Mouse (Mus musculus) v-Abl transformed pro-B cells (cell line): ENCODE results near the gene Nemp2.

ENCODE experiments used
- in situ Hi-C, 2 experiments: fragments of 400-800 bp; cut with MboI; formaldehyde crosslinking; loops; one replicate each; pipeline ENCODE4 v1.15.1; 2025; ENCODE audit not compliant: unreplicated experiment in 2 of 2

The Nemp2 gene

DNA sequence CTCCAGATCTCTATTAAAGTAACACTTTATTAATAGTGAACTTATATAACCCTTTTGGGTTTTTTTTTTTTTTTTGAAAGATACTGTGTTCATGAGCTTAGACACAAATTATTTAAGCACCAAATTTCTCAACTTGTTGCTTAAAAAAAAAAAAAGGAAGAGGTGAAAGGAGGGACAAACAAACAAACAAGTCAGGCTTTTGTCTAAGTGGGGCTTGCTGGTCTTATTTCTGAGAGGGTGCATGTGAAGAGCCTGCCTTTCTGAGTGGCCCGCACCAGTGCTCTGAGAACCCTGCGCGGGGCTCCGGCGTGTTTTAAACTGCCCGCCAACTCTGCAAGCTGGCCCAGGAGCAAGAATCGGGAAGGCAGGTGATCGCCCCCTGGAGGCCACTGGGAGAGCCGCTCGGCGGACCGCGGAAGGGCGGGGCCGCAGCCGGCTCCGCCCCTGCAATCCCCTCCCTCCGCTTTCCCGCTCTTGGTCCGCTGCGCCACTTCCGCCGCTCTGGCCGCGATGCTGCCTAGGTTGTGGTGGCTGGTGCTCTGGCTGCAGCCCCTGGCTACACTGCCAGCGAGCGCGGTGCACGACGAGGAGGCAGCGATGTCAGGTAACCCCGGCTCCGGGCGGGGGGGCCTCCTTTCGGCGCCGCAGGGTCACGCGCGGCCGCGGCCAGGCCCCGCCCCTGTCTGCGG lies at the start of gene Nemp2:
Gene Nemp2, plus strand, starts transcription at position 456 of the 689 bp plus-strand sequence.
- in situ Hi-C loops, result loop anchor here (25.0 kb wide), 2 partner anchors 493 to 1757 kb away; no protein-coding TSS in a partner anchor

DNA sequence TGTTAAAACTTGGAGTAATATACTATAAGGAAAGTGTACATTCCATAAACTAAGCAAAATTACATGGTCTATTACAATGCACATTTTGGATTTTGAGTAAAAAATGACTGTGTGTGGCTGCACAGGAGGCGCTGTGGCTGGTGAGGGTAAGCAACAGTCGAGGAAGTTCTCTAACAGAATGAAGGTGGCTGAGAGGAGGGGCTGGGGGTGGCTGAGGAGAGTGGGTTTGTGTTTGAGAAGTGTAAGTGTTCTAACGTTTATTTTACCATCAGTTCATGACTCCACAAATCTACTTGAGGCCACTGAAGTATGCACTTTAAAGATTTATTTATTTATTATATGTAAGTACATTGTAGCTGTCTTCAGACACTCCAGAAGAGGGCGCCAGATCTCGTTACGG lies 48.8 kb upstream of the Nemp2 start:
- in situ Hi-C loops, result no loop called here

DNA sequence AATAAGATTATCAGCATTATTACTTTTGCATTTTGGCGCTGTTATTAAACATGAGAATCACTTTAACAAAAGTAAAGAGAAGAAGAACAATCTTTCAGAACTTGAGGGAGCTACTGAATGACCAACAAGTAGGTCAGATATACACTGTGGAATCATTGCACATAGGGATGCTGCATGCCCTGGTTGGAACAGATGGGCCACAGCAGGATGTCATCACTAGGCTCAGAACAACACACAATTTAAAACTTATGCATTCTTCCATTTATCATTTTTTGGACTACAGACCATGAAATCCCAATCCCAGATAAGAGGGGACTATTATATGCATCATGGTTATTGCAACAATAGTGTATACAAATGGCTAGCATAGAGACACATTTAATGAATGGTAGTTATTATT lies 47.6 kb upstream of the Nemp2 start:
- in situ Hi-C loops, result no loop called here

DNA sequence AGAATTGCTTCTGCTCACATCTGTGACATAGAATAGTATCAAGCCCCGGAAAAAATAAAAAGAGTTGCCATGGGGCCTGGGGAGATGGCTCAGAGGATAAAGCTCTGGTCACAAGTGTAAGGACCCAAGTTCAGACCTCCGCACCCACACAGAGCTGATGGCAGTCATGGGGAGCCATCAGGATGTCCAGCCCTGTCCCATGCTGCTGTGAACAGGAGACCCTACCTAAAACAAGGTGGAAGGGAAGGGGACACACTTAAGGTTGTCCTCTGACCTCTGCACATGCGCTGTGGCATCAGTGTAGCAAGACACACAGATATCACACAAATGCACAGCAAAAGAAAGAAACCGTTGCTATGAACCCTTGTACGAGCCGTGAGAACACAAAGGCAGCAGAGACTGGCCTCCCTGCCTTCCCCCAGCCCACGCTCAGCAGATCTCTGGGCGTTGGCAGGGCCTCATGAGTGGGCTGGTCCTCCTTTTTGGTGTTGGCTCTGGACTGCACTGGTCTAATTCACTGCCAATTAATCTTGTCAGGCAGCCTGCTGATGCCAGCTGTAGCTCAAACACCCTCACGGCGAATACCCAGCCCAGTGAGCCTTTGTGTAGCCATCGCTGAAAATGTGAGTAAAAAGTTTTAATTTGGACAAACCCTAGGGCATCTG lies 33.4 kb upstream of the Nemp2 start:
- in situ Hi-C loops, result no loop called here

DNA sequence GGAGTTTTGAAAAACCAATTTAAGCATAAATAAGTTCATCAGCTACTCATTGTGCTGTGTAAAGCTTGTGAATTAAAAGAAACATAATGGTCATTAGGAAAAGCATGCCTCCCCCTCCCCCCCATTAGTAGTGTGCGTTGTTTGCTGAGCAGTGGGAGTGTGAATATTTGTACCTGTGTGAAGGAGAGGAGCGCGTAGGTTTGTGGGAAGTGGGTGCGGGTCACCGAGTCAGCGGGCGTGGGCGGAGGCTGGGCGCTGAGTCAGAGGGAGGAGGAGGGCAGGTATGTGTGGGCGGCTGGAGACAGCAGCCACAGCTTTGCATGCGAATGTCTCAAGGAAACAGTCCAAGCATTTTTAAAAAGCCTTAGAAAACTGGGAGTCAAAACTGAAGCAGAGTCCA lies 32.7 kb upstream of the Nemp2 start:
- in situ Hi-C loops, result no loop called here

DNA sequence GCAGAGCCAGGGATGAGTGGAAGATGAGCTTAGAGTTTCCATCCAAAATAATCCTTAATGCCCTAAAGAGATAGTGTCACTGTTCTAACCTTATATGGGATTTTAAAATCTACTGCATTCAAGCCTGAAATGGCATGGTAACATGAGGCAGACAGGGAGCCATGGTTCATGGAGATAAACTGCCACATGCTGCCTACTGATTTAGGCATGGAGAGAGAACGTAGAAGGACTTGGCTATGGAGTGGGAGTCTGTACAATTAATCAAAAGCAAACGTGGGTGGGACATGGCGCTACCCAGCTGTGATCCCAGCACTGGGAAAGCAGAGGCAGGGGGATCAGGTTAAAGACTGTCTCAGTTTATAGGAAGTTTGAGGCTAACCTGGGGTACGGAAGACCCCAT lies 32.1 kb upstream of the Nemp2 start:
- in situ Hi-C loops, result no loop called here

DNA sequence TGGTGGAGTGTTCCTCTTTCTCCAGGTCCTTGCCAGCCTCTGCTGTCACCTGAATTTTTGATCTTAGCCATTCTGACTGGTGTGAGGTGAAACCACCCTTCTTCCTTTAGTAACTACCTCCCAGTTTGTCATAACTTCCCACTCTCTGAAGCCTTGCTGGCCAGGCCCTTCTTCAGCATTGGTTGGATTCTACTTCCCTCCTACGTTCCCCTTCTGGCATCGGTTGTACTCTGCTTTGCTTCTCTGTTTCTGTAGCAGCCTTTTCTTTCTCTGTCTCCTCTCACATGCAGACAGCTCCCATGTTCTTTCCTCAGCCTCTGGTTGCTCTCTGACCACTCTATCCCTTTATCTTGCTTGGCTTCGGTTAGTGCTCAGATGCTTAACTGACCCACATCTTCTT lies 29.0 kb upstream of the Nemp2 start:
- in situ Hi-C loops, result no loop called here

DNA sequence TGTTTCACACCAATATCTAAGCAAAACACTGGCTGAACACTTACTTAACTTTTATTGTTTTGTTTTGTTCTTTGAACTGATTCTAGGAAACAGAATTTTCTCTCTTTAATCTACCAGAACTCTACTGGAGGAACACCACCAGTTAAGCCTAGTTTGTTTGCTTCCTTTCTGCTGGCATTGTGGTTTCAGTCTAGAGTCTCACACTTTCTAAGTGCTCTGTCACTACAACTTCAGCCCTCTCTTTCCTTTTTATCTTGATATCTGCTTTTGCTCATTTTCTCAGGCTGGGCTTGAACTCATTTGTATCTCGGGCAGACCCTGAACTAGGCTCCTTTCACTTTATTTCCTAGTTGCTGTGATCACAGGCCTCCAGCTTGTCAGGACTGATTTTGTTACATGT lies 22.8 kb upstream of the Nemp2 start:
- in situ Hi-C loops, result no loop called here

DNA sequence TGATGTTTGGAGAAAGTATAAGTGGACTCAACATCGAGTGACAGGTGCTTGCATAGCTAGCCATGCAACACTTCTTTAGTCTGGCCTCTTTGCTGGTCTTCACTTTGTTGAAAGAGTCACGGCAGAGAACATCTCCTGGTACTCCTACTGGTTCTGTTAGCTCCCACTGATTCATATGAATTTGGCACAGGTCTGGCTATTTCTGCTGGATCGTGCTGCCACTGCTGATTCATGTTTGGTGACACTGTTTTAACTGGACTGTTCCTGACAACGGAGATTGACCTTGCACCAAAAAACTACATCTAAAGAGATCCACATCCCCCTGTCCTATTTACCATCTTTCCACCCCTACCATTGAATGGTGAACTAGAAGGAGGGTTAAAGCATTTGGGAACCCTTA lies 22.0 kb upstream of the Nemp2 start:
- in situ Hi-C loops, result no loop called here

DNA sequence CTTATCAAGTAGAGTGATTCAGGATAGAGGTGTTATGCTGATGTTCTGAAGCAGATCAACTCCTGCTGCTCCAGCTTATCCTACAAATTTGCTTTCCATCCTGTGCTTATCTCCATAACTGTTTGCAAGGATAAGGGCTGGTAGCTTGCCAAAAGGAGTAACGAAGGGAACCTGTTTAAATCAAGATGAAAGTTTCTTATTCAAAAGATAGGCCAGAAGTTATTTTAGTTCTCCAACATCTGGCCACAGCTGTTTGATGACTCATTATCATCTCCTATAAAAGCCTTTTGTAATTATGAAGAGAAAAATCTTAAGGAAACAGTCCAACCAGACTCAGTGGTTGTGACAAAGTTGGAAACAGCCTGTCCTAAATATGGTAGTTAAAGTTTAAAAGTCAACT lies 12.3 kb upstream of the Nemp2 start:
- in situ Hi-C loops, result no loop called here

DNA sequence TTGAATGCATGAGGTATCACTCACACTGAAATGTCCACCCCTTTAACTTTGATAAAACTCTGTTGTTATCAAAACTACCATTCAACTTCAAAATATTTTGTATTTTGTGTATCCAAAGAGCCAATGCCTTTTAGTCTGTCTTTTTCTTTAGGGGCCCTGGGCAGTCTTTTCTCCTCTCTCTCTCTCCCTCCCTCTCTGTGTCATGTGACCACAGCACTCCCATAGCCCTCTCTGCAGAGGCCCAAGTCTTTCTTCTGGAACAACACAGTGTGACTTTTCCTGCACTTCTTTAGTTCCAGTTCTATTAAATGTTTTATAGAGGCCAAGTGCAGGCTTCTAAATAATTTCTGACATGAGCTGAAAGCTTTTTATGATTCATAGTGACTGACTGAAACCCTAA lies 10.1 kb upstream of the Nemp2 start:
- in situ Hi-C loops, result loop anchor here (10.0 kb wide), 4 partner anchors 126 to 476 kb away; no protein-coding TSS in a partner anchor

DNA sequence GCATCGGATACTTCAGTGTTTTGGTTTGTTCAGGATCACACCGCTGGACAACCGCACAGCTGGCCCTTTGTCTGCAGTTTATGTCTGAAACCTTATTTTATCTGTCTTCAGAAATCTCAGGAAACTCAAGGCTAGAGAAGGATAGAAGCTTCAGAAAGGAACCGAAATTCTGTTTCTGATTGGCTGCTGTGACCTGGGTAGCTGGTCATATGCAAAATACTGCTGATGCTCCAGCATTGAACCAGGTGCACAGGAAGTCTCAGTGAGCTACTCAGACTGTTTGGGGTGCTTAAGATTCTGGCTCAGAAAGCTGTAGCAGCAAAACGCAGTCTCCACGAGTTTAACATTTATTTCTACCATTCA lies 415 bp downstream of the Nemp2 start:
- in situ Hi-C loops, result loop anchor here (25.0 kb wide), 2 partner anchors 494 to 1756 kb away; no protein-coding TSS in a partner anchor

DNA sequence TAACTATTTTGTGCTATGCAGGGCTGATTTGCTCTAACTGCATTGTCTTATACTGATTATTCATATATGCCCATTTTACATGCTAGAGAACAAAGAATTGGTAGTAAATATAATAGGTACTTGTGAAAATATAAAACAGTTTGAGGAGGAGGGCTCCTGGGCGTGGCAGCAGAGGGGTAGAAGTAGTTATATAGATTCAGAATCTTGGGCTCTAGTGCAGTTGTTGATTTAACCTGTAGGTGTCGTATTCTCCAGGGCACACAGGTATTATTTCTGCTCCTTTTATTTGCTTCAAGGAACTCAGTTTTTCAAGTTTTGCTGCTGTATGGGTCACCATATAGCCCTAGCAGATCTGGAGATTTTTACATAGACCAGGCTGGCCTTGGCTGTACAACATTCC lies 1.1 kb downstream of the Nemp2 start:
- in situ Hi-C loops, result loop anchor here (25.0 kb wide), 2 partner anchors 494 to 1756 kb away; no protein-coding TSS in a partner anchor

DNA sequence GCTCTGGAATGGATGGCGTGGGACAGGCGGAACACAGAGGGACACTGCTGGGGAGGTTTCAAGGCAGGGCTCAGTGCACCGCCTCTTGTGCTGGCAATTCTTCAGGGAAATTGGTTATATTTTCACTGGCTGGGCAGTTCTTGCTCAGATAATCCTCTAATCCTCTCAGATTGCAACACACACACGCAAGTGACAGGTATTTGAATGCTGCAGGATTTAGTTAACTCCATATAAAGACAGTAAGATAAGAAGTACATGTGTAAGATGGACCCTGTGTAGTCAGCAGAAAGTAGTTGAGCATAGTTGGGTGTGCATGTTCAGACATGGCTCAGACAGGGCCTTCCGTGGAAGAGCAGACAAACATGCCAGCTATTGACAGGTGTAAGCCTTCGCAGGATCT lies 3.7 kb downstream of the Nemp2 start:
- in situ Hi-C loops, result loop anchor here (25.0 kb wide), 2 partner anchors 497 to 1753 kb away; no protein-coding TSS in a partner anchor

DNA sequence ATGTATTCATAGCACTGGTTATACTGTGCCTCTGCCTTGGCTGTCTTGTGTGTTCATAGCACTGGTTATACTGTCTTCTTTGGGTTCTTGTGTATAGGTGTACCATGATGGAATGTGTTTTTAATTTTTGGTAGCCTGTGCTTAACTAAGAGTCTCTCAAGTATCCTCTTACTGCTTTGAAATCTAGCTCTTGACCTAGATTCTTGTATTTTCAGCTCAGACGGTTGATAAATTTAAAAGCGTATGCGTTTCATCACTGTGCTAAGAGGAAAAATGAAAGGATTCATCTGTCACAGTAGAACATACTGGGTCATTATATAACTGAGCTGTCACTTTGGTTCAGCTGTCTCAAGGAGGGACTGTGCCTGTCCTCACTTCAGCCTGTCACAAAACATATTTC lies 5.4 kb downstream of the Nemp2 start:
- in situ Hi-C loops, result loop anchor here (25.0 kb wide), 2 partner anchors 499 to 1751 kb away; no protein-coding TSS in a partner anchor

DNA sequence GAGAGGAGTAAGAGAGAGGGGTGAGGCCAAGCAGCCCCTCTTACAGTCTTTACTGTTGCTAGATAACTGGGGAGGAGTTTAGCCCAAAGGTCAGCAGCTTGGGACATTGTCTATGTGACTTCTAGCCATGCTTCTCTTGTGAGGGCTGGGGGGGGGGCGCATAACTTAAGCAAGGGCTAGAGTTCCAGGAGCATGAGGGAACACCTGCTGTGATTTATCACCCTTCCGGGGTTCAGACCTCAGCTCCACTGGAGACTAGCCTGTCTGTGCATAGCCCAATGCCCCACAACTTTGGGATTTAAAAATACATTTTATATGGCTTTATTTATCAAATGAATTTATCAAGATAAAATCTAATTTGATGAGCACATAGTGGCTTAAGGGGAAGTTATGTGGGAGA lies 7.6 kb downstream of the Nemp2 start:
- in situ Hi-C loops, result loop anchor here (25.0 kb wide), 2 partner anchors 501 to 1749 kb away; no protein-coding TSS in a partner anchor

DNA sequence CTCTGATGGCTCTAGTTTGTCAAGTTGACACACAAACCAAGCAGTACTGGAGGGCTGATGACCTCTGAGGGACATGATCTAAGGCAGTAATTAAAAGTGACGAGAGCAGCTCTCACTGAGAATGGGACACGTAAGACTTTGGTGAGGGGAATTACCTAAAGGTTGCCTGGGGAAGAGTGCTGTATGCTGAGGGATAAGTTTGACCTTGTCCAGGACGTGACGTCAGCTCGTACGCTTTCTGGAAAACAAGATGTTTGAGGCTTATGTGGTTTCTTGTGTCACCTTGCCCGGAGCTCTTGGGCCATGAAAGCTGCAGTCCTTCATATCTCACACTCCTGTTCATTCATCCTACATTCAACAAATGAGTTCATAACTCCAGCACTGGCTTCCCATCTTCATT lies 8.6 kb downstream of the Nemp2 start:
- in situ Hi-C loops, result loop anchor here (25.0 kb wide), 2 partner anchors 502 to 1748 kb away; no protein-coding TSS in a partner anchor

DNA sequence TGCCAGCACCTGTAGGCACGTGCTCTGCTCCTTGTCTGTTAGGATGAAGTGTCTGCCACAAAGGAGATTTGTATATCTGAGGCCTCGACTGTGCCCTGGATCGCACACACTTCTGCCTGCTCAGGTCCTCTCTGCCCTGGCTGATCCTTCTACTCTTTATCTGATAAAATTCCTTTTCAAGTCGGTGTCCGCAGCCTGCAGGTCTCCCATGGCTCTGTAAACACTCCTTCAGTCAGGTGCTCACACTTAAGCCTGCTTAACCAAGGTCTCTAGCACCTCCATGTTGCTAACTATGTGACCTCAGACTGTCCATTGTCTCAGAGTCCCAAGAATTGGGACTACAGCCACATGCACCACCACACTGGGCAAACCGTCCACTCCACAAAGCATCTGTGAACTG lies 9.8 kb downstream of the Nemp2 start:
- in situ Hi-C loops, result loop anchor here (5.0 to 25.0 kb wide), 5 partner anchors 392 to 1747 kb away; partner anchors contain the start of genes Asdurf (in 2 of the 2), Asnsd1 (in 2 of the 2) and Gm28551 (in 2 of the 2)

DNA sequence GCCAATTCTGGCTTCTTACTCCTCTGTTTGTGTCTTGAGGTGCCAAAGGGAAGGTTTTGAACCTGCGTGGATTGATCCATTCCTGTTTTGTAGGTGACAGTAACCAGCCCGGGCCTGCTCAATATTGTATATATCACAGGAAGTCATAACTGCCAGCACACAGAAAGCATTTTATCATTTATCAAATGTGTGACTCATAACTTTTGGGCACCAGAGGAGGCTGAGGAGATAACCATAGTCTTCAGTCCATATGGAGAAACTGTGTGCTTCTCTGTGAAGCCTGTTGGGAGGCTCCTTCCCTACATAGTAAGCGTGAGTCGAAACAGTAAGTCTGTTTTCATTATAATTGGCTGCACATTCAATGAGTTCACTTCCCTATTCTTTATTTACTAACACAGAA lies 10.2 kb downstream of the Nemp2 start:
- in situ Hi-C loops, result loop anchor here (5.0 to 25.0 kb wide), 5 partner anchors 392 to 1747 kb away; partner anchors contain the start of genes Asdurf (in 2 of the 2), Asnsd1 (in 2 of the 2) and Gm28551 (in 2 of the 2)

DNA sequence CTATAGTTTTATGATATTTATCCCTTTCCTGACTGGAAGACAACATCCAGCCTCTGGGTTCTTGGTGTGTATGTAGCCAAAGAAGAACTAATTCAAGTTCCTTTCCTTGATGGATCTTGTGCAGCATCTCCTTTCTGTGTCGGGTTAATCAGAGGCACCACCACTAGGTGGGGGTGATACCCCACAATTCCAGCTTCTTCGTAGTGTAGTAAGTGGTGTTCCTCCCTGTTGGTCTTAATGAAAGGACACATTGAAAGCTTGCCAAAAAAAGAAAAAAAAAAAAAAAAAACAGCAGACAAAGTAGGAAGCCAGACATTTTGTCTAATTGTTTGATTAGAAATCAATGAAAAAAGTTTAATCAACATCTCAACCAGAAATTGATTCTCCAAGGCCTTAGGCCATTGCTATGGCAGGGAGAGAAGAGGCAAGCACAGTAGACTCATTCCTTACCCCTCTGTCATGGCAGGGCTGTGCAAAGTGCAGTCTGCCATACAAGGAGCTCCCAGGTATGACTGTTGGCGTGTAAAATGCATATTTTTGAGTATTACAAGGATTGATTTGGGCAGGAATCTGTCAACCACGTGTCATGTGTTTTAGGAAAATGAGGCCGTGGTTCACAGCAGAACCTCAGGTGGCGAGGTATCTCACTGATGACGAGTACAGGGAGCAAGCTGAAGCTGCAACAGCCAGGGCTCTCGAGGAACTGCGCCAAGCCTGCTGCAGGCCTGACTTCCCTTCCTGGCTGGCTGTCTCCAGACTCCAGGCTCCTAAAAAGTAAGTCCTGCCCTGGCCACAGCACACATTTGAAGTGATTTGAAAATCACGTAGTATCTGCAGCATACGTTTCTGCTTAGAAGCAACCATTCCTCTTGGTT lies 17.9 kb downstream of the Nemp2 start:
- in situ Hi-C loops, result loop anchor here (5.0 to 25.0 kb wide), 8 partner anchors 99 to 1739 kb away; partner anchors contain the start of genes Asdurf (in 2 of the 2), Asnsd1 (in 2 of the 2) and Gm28551 (in 2 of the 2)
